Mouse (Mus musculus) WW6 (cell line): Measurements from ENCODE around the gene Lsmem1.

Experiments
- DNase-seq: peaks from one replicate; pipeline ENCODE4 v3.0.0-alpha.2; 2013; ENCODE audit warnings: low read depth, low spot score

The Lsmem1 gene

DNA sequence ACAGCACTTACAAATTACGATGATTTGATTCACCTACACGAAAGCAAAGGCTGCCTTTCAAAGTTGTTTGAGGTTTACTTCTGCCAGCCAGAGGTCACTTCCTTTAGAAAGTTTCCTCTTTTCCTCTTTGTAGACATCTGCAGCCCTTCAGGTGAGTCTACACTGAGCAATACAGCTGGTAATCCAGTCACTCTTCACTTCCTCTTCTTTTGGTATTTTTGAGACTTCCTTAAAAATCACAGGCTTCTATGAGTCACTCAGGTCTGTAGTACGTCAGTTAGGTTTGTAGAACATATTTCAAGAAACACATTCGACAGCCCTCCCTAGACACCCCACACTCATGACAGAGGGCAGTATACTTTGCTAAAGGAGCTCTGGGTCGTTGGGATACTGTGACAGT, 58.6 kb downstream of the Lsmem1 start:
- no peak for DNase-seq

- no peak for DNase-seq
These were observed 59.6 kb downstream of the Lsmem1 start for GRCm38 (mm10) chr12:40139484-40140245.

- no peak for DNase-seq
These were observed 64.8 kb downstream of the Lsmem1 start for GRCm38 (mm10) chr12:40134529-40134928.

DNA sequence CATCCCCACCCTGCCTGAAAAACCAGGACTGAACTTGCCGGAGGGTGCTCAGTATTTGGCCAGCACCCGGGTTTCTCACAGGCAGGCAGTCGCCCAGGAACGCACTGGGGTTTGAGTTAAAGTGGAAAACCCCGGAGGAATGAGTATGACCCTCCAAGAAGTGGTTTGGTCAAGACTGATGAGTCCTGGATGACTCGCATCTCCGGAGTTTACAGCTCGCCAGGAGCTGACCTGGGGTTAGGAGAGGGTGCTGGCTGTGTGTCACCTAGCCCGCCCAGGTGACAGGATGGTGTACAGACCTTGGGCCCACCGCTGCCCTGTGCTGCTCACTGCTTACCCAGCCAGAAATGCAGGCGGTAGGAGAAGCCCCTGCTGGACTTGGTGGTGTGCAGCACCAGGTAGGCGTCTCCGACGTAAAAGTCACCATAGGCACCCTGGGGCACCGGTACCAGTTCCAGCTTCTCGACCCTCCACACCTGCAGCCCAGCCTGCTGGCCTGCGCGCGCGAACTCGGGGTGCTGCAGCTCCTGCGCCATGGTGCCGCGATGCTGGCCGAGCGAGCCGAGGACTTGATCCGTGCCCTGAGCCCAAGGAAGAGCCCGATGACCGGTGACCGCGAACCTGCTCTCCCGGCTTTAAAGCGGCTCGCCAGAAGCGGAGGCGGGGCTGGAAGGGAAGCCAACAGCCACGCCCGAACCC, 65.6 kb downstream of the Lsmem1 start, which contains the start of gene Scin:
TSS of gene Scin (minus strand) at position 656 of the 699 bp plus-strand sequence.
- peak; percentile 11 for DNase-seq

GRCm38 (mm10) chr12:40133194-40133572, 66.1 kb downstream of the Lsmem1 start:
- DNase-seq, result no peak
